Mouse (Mus musculus): ENCODE data around the gene Mrps35. TPM values are rescaled to one million over a fixed set of nuclear protein-coding genes. Genes with fewer than 3 reads are reported as not detected.

Mrps35 gene
- polyA plus RNA-seq (2017; shearing (Covaris generic)), result 94.1 TPM

GRCm38 (mm10) chr6:147042291-147043290 lies at the start of gene Mrps35:
TSS of gene Mrps35 (plus strand) at chr6:147042764.

GRCm38 (mm10) chr6:147032303-147032925 lies 10.2 kb upstream of the Mrps35 start, which contains the start of gene Rep15:
TSS of gene Rep15 (plus strand) at chr6:147032584.

GRCm38 (mm10) chr6:147086594-147087225 lies 44.1 kb downstream of the Mrps35 start, which contains the start of gene Mansc4:
TSS of gene Mansc4 (minus strand) at chr6:147087032.

GRCm38 (mm10) chr6:147091136-147092120 lies 48.9 kb downstream of the Mrps35 start, which contains the start of gene Klhl42:
TSS of gene Klhl42 (plus strand) at chr6:147091379.

Other genes starting within 250 kb of the Mrps35 start
- gene Arntl2, start 246.7 kb upstream of the Mrps35 start, polyA plus RNA-seq (2017; shearing (Covaris generic)), result 0.17 TPM
- gene Smco2, start 192.7 kb upstream of the Mrps35 start, polyA plus RNA-seq (2017; shearing (Covaris generic)), result not detected
- gene Ppfibp1, start 154.3 kb upstream of the Mrps35 start, polyA plus RNA-seq (2017; shearing (Covaris generic)), result 16.1 TPM
- gene 1700034J05Rik, start 88.3 kb upstream of the Mrps35 start, polyA plus RNA-seq (2017; shearing (Covaris generic)), result not detected
- gene Rep15, start 10.2 kb upstream of the Mrps35 start, polyA plus RNA-seq (2017; shearing (Covaris generic)), result not detected
- not detected for gene Mansc4, start 44.3 kb downstream of the Mrps35 start, polyA plus RNA-seq (2017; shearing (Covaris generic))
- gene Klhl42, start 48.6 kb downstream of the Mrps35 start, polyA plus RNA-seq (2017; shearing (Covaris generic)), result 10.6 TPM
- gene Pthlh, start 221.4 kb downstream of the Mrps35 start, polyA plus RNA-seq (2017; shearing (Covaris generic)), result not detected